Mouse (Mus musculus): ENCODE results near the gene Capg.
"Not testable (repeated sequence)": the region's sequence is repeated elsewhere in the genome, so short reads cannot be mapped to it uniquely, and the experiment has no call there.

The Capg gene

GRCm38 (mm10) chr6:72532580-72532979 lies 11.6 kb upstream of the Capg start:
- peak in 1 of 2 experiments; percentile 49 for DNase-seq (ENCODE audit: low spot score in 2 of 2)

- DNase-seq (ENCODE audit: low spot score in 2 of 2), result not testable (repeated sequence)
Observed at GRCm38 (mm10) chr6:72533555-72533954, 10.6 kb upstream of the Capg start.

GRCm38 (mm10) chr6:72534035-72534809 lies 10.0 kb upstream of the Capg start:
- peak in 1 of 2 experiments; percentile 65 for DNase-seq (ENCODE audit: low spot score in 2 of 2)

- DNase-seq (ENCODE audit: low spot score in 2 of 2), result peak in 1 of 2 experiments; percentile 85
Observed at GRCm38 (mm10) chr6:72535165-72535564, 9.0 kb upstream of the Capg start.

- DNase-seq (ENCODE audit: low spot score in 2 of 2), result no peak
Observed at GRCm38 (mm10) chr6:72537998-72538500, 6.1 kb upstream of the Capg start.

- peak; percentile 94 for DNase-seq (ENCODE audit: low spot score in 2 of 2)
Observed at GRCm38 (mm10) chr6:72538562-72539031, 5.6 kb upstream of the Capg start.

GRCm38 (mm10) chr6:72543265-72543850 lies 833 bp upstream of the Capg start:
- no peak for DNase-seq (ENCODE audit: low spot score in 2 of 2)

- DNase-seq (ENCODE audit: low spot score in 2 of 2), result no peak
Observed at GRCm38 (mm10) chr6:72545377-72545776, 1.2 kb downstream of the Capg start.

- DNase-seq (ENCODE audit: low spot score in 2 of 2), result no peak
Observed at GRCm38 (mm10) chr6:72547121-72547520, 2.9 kb downstream of the Capg start.

- no peak for DNase-seq (ENCODE audit: low spot score in 2 of 2)
Observed at GRCm38 (mm10) chr6:72547862-72548261, 3.7 kb downstream of the Capg start.

- no peak for DNase-seq (ENCODE audit: low spot score in 2 of 2)
Observed at GRCm38 (mm10) chr6:72549041-72549580, 4.9 kb downstream of the Capg start.

- DNase-seq (ENCODE audit: low spot score in 2 of 2), result no peak
Observed at GRCm38 (mm10) chr6:72550025-72550424, 5.8 kb downstream of the Capg start.

GRCm38 (mm10) chr6:72550503-72551100 lies 6.4 kb downstream of the Capg start:
- no peak for DNase-seq (ENCODE audit: low spot score in 2 of 2)

- peak in 1 of 2 experiments; percentile 55 for DNase-seq (ENCODE audit: low spot score in 2 of 2)
Observed at GRCm38 (mm10) chr6:72552171-72553078, 8.2 kb downstream of the Capg start.

GRCm38 (mm10) chr6:72553079-72553412 lies 8.9 kb downstream of the Capg start:
- no peak for DNase-seq (ENCODE audit: low spot score in 2 of 2)

- DNase-seq (ENCODE audit: low spot score in 2 of 2), result no peak
Observed at GRCm38 (mm10) chr6:72560801-72561200, 16.6 kb downstream of the Capg start.

GRCm38 (mm10) chr6:72562486-72562885 lies 18.3 kb downstream of the Capg start:
- no peak for DNase-seq (ENCODE audit: low spot score in 2 of 2)

GRCm38 (mm10) chr6:72562894-72563293 lies 18.7 kb downstream of the Capg start:
- DNase-seq (ENCODE audit: low spot score in 2 of 2), result no peak

GRCm38 (mm10) chr6:72565506-72565905 lies 21.3 kb downstream of the Capg start:
- DNase-seq (ENCODE audit: low spot score in 2 of 2), result no peak

GRCm38 (mm10) chr6:72566044-72566443 lies 21.9 kb downstream of the Capg start:
- peak; percentile 55 to 94 for DNase-seq (ENCODE audit: low spot score in 2 of 2)

GRCm38 (mm10) chr6:72567508-72567907 lies 23.3 kb downstream of the Capg start:
- DNase-seq (ENCODE audit: low spot score in 2 of 2), result no peak

Data from left cerebral cortex, adult 9 months (tissue).